Mouse (Mus musculus) liver, embryonic 13.5 days (tissue): ENCODE results near the gene Trim13. TPM values are rescaled to one million over a fixed set of nuclear protein-coding genes. Genes with fewer than 3 reads are reported as not detected.
"Not testable (repeated sequence)": the region's sequence is repeated elsewhere in the genome, so short reads cannot be mapped to it uniquely, and the experiment has no call there.

Experiments
- ATAC-seq: fragments of 200-750 bp; cut with Nextera tagmentation; 2 replicates; pipeline ENCODE4 v1.8.0; 2017; ENCODE audit warnings: low read depth, mild to moderate bottlenecking, moderate number of reproducible peaks, moderate library complexity
- DNase-seq: peaks from one replicate; pipeline ENCODE4 v3.0.0; 2022
- H3K27ac ChIP-seq: fragments of 300-500 bp; sonication (generic); 2 replicates; pipeline ENCODE4 v1.5.1; 2015; ENCODE audit warnings: moderate library complexity, mild to moderate bottlenecking, inconsistent platforms
- H3K27me3 ChIP-seq: fragments of 300-500 bp; sonication (generic); 2 replicates; pipeline ENCODE4 v1.6.1; 2015; ENCODE audit warnings: mild to moderate bottlenecking, inconsistent platforms
- H3K36me3 ChIP-seq: fragments of 300-500 bp; sonication (generic); 2 replicates; pipeline ENCODE4 v1.6.1; 2015; ENCODE audit warnings: mild to moderate bottlenecking, inconsistent platforms
- H3K4me1 ChIP-seq: fragments of 300-500 bp; sonication (generic); replicated peaks from 2 replicates; pipeline ENCODE4 v1.6.1; 2015; ENCODE audit warnings: inconsistent platforms
- H3K4me2 ChIP-seq: fragments of 300-500 bp; sonication (generic); 2 replicates; pipeline ENCODE4 v1.6.1; 2015; ENCODE audit warnings: inconsistent platforms, mild to moderate bottlenecking, moderate library complexity
- H3K4me3 ChIP-seq: fragments of 300-500 bp; sonication (generic); replicated peaks from 2 replicates; pipeline ENCODE4 v1.5.1; 2015; ENCODE audit warnings: mild to moderate bottlenecking, inconsistent platforms
- H3K9ac ChIP-seq: fragments of 300-500 bp; sonication (generic); 2 replicates; pipeline ENCODE4 v1.6.1; 2015; ENCODE audit warnings: mild to moderate bottlenecking, inconsistent platforms
- H3K9me3 ChIP-seq: fragments of 300-500 bp; sonication (generic); replicated peaks from 2 replicates; pipeline ENCODE4 v1.6.1; 2016; ENCODE audit warnings: inconsistent platforms
- WGBS: fragments of 180-500 bp; shearing (Covaris S2); methylation state at CpG from one replicate; pipeline ENCODE4 v1.1.7; 2015; ENCODE audit not compliant: insufficient replicate concordance; 5-methylcytosine and 5-hydroxymethylcytosine counted together
- polyA plus RNA-seq: library from polyadenylated mRNA; unstranded; fragments of >200 nt; fragmentation: Nextera tagmentation; extraction: Ambion mirVana; gene quantifications from 2 replicates; pipeline ENCODE4 v1.2.1, GENCODE M21; 2015

The Trim13 gene
- 6.8 and 7.0 TPM in 2 replicates for polyA plus RNA-seq

DNA sequence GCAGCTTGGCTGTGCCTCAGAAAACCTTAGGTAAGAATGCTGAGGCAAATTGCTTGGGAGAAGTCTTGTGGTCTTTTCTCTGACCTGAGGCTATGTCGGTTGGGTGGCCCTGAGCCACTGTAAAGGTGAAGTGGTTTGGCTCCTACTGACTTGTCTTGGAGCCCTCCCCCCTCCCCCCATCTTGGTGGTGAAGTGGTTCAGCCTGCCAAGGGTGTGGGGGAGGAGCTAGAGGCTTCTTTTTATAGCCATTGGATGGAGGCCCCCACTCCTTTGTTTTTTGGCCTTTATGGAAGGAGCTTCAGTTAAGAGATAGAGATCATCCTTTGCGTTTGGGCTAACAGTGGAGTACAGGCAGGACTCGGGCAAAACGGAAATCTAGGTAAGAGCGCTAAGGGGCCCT, at the start of gene Trim13:
Trim13 (plus strand) TSS at position 280 of the 400 bp plus-strand sequence.
- peak within 1 kb of the TSS; percentile 70 for H3K4me2 ChIP-seq
- 0 out of 2 replicates have a peak, but pooled peaks cover 7% of the 10 kb centered on the region for H3K36me3 ChIP-seq
- H3K9me3 ChIP-seq: no peaks in the 10 kb centered on the region
- ATAC-seq (peak; percentile 38; the same call in 1 of the 2 replicates), DNase-seq (peak; percentile 33)
- WGBS: 15% methylated on average over 5 of the region's 5 CpGs
- H3K4me1 ChIP-seq: peaks cover 35% of the 10 kb centered on the region
- peak within 1 kb of the TSS; percentile 87 for H3K9ac ChIP-seq
- peak within 1 kb of the TSS; percentile 76 for H3K4me3 ChIP-seq
- no peaks in the 10 kb centered on the region for H3K27me3 ChIP-seq
- peak within 1 kb of the TSS; percentile 81 for H3K27ac ChIP-seq

DNA sequence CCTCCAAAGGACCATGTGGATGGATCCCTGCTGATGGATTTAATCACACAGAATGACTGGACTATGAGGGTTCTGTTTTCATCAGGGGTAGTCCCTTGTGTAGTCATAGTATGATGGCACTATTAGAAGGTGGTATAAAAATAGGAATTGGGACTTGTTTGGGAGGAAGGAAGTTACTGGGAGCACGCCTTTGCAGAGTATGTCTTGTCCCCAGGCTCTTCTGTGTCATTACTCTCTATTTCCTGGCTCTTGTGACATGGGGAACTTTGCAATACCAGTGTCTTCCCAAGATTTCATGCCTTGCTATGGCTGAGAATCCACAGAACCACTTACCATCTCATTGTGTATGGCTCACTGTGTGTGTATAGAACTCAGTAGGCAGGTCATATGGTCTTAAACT, 49.4 kb upstream of the Trim13 start:
- Histone ChIP-seq H3K36me3 (peaks cover 13% of the 10 kb centered on the region), H3K9me3 (no peaks in the 10 kb centered on the region), H3K4me3 (no peak overlapping the region), H3K9ac (no peak overlapping the region), H3K27ac (no peak overlapping the region), H3K4me2 (no peak overlapping the region), H3K27me3 (no peaks in the 10 kb centered on the region), H3K4me1 (no peaks in the 10 kb centered on the region)
- DNase-seq (no peak), ATAC-seq (no peak)
- 71% methylated on average over 1 of the region's 1 CpGs for WGBS

DNA sequence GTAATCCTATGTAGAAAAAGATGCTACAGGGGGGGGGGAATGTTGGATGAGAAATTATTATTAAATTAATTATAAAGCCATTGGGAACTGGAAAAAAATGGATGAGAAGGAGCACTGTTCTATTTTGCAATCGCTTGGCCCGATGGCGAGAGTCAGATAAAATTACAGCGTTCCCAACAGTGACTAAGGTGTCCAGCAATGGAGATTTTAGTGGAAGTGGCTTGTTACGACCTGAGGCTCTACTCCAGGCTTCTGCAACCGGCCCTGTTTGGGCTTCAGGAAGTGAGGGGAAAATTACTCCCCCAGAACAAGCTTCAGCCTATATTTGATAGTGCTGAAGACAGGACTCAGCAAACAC, 42.1 kb upstream of the Trim13 start:
- Histone ChIP-seq H3K4me1 (peaks cover 28% of the 10 kb centered on the region), H3K27ac (peak overlapping the region; percentile 83)

GRCm38 (mm10) chr14:61556289-61557147, 41.5 kb upstream of the Trim13 start, which contains the start of gene Spryd7:
Gene Spryd7, minus strand, starts transcription at chr14:61556886.
- DNase-seq (peak; percentile 99), ATAC-seq (peak; percentile 96)
- H3K9me3 ChIP-seq: no peaks in the 10 kb centered on the region
- peaks cover 28% of the 10 kb centered on the region for H3K4me1 ChIP-seq
- under 1% methylated on average over 71 of the region's 72 CpGs for WGBS
- H3K27ac ChIP-seq: peak within 1 kb of the TSS; percentile 83
- no peaks in the 10 kb centered on the region for H3K27me3 ChIP-seq
- H3K9ac ChIP-seq: peak within 1 kb of the TSS; percentile 89
- H3K36me3 ChIP-seq: no peaks in the 10 kb centered on the region
- H3K4me2 ChIP-seq: peak within 1 kb of the TSS; percentile 99
- H3K4me3 ChIP-seq: peak within 1 kb of the TSS; percentile 82

More for the DNA sequence above, 42.1 kb upstream of the Trim13 start:
- Histone ChIP-seq H3K9me3 (no peaks in the 10 kb centered on the region), H3K4me2 (peak overlapping the region; percentile 99), H3K9ac (peak overlapping the region; percentile 89), H3K36me3 (no peaks in the 10 kb centered on the region), H3K4me3 (peak overlapping the region; percentile 82), H3K27me3 (no peaks in the 10 kb centered on the region)
- no peak for DNase-seq
- ATAC-seq: no peak
- WGBS: under 1% methylated on average over 6 of the region's 6 CpGs

DNA sequence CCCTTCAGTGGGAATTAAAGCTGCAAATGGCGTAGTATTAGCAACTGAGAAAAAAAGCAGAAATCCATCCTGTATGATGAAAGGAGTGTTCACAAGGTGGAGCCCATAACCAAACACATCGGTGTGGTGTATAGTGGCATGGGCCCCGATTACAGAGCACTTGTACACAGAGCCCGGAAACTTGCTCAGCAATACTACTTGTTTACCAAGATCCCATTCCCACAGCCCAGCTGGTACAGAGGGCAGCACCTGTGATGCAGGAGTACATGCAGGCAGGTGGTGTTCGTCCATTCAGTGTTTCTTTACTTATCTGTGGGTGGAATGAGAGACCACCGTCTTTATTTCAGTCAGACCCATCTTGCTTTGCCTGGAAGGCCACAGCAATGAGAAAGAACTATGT, 39.1 kb upstream of the Trim13 start:
- H3K27me3 ChIP-seq: no peaks in the 10 kb centered on the region
- H3K4me1 ChIP-seq: peaks cover 28% of the 10 kb centered on the region

GRCm38 (mm10) chr14:61559856-61560255, 38.2 kb upstream of the Trim13 start:
- Histone ChIP-seq H3K4me1 (peaks cover 22% of the 10 kb centered on the region), H3K4me2 (no peak overlapping the region), H3K9me3 (no peaks in the 10 kb centered on the region), H3K27ac (no peak overlapping the region), H3K9ac (no peak overlapping the region), H3K4me3 (no peak overlapping the region), H3K27me3 (no peaks in the 10 kb centered on the region), H3K36me3 (no peaks in the 10 kb centered on the region)
- WGBS: 63% methylated on average over 3 of the region's 3 CpGs
- no peak for ATAC-seq
- DNase-seq: no peak

More for the DNA sequence above, 39.1 kb upstream of the Trim13 start:
- no peak overlapping the region for H3K9ac ChIP-seq
- H3K9me3 ChIP-seq: no peaks in the 10 kb centered on the region
- DNase-seq (no peak), ATAC-seq (no peak)
- no peak overlapping the region for H3K4me2 ChIP-seq
- H3K36me3 ChIP-seq: no peaks in the 10 kb centered on the region
- WGBS: 82% methylated on average over 6 of the region's 6 CpGs
- no peak overlapping the region for H3K4me3 ChIP-seq
- no peak overlapping the region for H3K27ac ChIP-seq

- 41% methylated on average over 4 of the region's 4 CpGs for WGBS
- ATAC-seq, DNase-seq, H3K4me2 ChIP-seq, H3K9ac ChIP-seq, H3K36me3 ChIP-seq, H3K4me3 ChIP-seq, H3K9me3 ChIP-seq, H3K4me1 ChIP-seq, H3K27me3 ChIP-seq, H3K27ac ChIP-seq: not testable (repeated sequence)
Measured at GRCm38 (mm10) chr14:61566211-61566610, 31.8 kb upstream of the Trim13 start.

DNA sequence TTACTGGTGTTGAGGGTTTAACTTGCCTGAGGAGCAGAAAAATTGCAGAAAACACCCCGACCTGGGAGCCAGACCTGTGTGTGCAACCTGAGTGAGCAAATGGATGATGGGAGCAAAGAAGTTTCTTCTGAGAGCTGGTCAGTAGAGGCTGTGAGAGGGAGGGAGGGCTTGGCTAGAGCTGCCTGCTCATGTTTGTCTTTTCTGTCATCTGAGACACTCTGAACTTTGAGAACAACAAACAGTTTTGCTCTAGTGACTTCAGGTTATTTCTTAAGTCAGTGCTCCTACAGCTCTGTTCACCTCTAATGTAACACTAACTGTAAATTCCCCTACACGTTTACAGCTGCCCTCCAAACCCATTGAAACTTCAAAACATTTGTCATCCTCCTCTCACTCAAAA, 28.7 kb upstream of the Trim13 start:
- no peak for DNase-seq
- WGBS: 43% methylated on average over 2 of the region's 2 CpGs

GRCm38 (mm10) chr14:61571366-61571765, 26.7 kb upstream of the Trim13 start:
- Histone ChIP-seq H3K4me1 (no peaks in the 10 kb centered on the region), H3K36me3 (no peaks in the 10 kb centered on the region), H3K9me3 (no peaks in the 10 kb centered on the region), H3K27me3 (no peaks in the 10 kb centered on the region), H3K27ac (no peak overlapping the region), H3K4me3 (no peak overlapping the region), H3K4me2 (no peak overlapping the region), H3K9ac (no peak overlapping the region)
- WGBS: 11% methylated on average over 4 of the region's 4 CpGs
- DNase-seq (peak; percentile 61), ATAC-seq (no peak)

More for the DNA sequence above, 28.7 kb upstream of the Trim13 start:
- Histone ChIP-seq H3K36me3 (no peaks in the 10 kb centered on the region), H3K4me2 (no peak overlapping the region), H3K27ac (no peak overlapping the region), H3K9ac (no peak overlapping the region), H3K4me1 (no peaks in the 10 kb centered on the region), H3K27me3 (no peaks in the 10 kb centered on the region), H3K4me3 (no peak overlapping the region), H3K9me3 (no peaks in the 10 kb centered on the region)
- no peak for ATAC-seq

GRCm38 (mm10) chr14:61572131-61572530, 25.9 kb upstream of the Trim13 start:
- no peaks in the 10 kb centered on the region for H3K27me3 ChIP-seq
- no peak overlapping the region for H3K27ac ChIP-seq
- H3K36me3 ChIP-seq: no peaks in the 10 kb centered on the region
- H3K4me1 ChIP-seq: no peaks in the 10 kb centered on the region
- no peak overlapping the region for H3K4me3 ChIP-seq
- no peak overlapping the region for H3K9ac ChIP-seq
- no peak for ATAC-seq
- WGBS: 65% methylated on average over 2 of the region's 2 CpGs
- DNase-seq: no peak
- no peaks in the 10 kb centered on the region for H3K9me3 ChIP-seq
- no peak overlapping the region for H3K4me2 ChIP-seq

DNA sequence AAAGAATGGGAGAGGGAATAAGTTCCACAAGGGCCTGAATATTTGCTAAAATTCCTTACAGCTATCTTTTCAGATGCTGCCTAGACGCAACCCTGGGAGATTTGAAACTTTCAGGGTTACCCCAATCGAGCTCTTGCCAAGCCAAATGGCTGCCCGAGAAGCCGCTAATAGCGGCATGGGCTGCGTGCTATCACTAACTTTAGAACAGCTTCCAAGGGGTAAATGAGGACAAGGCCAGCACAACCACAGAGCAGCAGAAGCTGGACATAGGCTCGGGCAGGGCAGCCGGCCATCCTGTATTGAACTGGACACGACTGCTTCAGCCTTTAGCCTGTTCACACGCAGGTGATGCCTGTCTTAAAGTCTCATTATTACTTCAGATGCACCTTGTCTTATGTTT, 23.0 kb upstream of the Trim13 start:
- H3K9me3 ChIP-seq: no peaks in the 10 kb centered on the region
- no peak overlapping the region for H3K27ac ChIP-seq
- H3K4me1 ChIP-seq: no peaks in the 10 kb centered on the region
- H3K4me3 ChIP-seq: no peak overlapping the region
- WGBS: 82% methylated on average over 10 of the region's 10 CpGs
- no peak overlapping the region for H3K9ac ChIP-seq
- H3K36me3 ChIP-seq: no peaks in the 10 kb centered on the region
- ATAC-seq: no peak
- no peak for DNase-seq
- H3K27me3 ChIP-seq: no peaks in the 10 kb centered on the region
- no peak overlapping the region for H3K4me2 ChIP-seq

DNA sequence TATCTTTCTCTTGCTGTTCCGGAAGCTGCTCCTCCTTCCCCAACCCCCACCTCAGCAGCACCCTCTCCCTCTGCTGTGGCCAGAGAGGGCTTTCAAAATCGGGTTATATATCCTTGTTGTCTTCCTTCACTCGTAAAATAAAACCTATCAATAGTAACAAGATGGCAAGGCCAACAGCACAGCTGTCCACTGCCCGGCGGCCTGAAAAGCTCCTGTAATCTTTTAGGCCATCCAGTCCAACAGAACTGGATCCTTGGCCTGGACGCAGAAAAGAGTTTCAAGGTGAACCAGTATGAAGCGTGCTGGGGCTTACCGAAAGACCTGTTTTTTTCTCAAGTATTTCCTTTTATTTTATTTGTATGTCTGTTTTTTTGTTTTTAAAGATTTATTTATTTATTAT, 22.1 kb upstream of the Trim13 start:
- Histone ChIP-seq H3K9ac (no peak overlapping the region), H3K27me3 (no peaks in the 10 kb centered on the region), H3K27ac (no peak overlapping the region), H3K4me1 (no peaks in the 10 kb centered on the region), H3K4me2 (no peak overlapping the region), H3K4me3 (no peak overlapping the region), H3K36me3 (no peaks in the 10 kb centered on the region), H3K9me3 (no peaks in the 10 kb centered on the region)
- DNase-seq (no peak), ATAC-seq (no peak)
- 67% methylated on average over 8 of the region's 8 CpGs for WGBS
